Mouse (Mus musculus): ENCODE results near the gene Gm20441. TPM values are rescaled to one million over a fixed set of nuclear protein-coding genes. Genes with fewer than 3 reads are reported as not detected.

Gm20441 gene
- polyA plus RNA-seq (2016; fragmentation: Nextera tagmentation; extraction: Ambion mirVana), result not detected in 2 replicates

GRCm38 (mm10) chr10:75780769-75781578 is at the start of gene Gm20441, which contains the start of gene Gstt3:
Gene Gm20441, minus strand, starts transcription at chr10:75780954.
Gene Gstt3, minus strand, starts transcription at chr10:75781414.
- Histone ChIP-seq H3K4me2 (replicated peaks) (peak within 1 kb of the TSS; percentile 73), H3K9me3 (replicated peaks) (no peaks in the 10 kb centered on the region), H3K9ac (0 out of 2 replicates have a peak within 1 kb of the TSS, but pooled peaks have one; percentile 39), H3K27ac (no peak within 1 kb of the TSS), H3K4me1 (peaks cover 9% of the 10 kb centered on the region), H3K27me3 (peaks cover 59% of the 10 kb centered on the region), H3K4me3 (peak within 1 kb of the TSS; percentile 34), H3K36me3 (no peaks in the 10 kb centered on the region)
- no peak for ATAC-seq (ENCODE audit: low FRiP score)
- WGBS, result under 1% methylated on average over 28 of the region's 28 CpGs

GRCm38 (mm10) chr10:75830275-75830670 is 49.5 kb upstream of the Gm20441 start:
- peaks cover 16% of the 10 kb centered on the region for H3K4me1 ChIP-seq
- WGBS, result 87% methylated on average over 2 of the region's 2 CpGs
- peaks cover 34% of the 10 kb centered on the region for H3K27me3 ChIP-seq
- H3K4me3 ChIP-seq, result no peak overlapping the region
- no peaks in the 10 kb centered on the region for H3K9me3 ChIP-seq (replicated peaks)
- H3K27ac ChIP-seq, result no peak overlapping the region
- no peak for ATAC-seq (ENCODE audit: low FRiP score)
- no peak overlapping the region for H3K4me2 ChIP-seq (replicated peaks)
- no peak overlapping the region for H3K9ac ChIP-seq
- H3K36me3 ChIP-seq, result no peaks in the 10 kb centered on the region

GRCm38 (mm10) chr10:75829529-75830274 is 48.9 kb upstream of the Gm20441 start:
- Histone ChIP-seq H3K9me3 (replicated peaks) (no peaks in the 10 kb centered on the region), H3K9ac (no peak overlapping the region), H3K4me2 (replicated peaks) (no peak overlapping the region), H3K4me1 (peaks cover 13% of the 10 kb centered on the region), H3K4me3 (no peak overlapping the region), H3K36me3 (no peaks in the 10 kb centered on the region), H3K27me3 (peaks cover 30% of the 10 kb centered on the region), H3K27ac (no peak overlapping the region)
- WGBS, result 87% methylated on average over 2 of the region's 2 CpGs
- no peak for ATAC-seq (ENCODE audit: low FRiP score)

GRCm38 (mm10) chr10:75828500-75828931 is 47.8 kb upstream of the Gm20441 start:
- Histone ChIP-seq H3K4me1 (peaks cover 3% of the 10 kb centered on the region; the same call in 1 of the 2 replicates), H3K4me3 (no peak overlapping the region), H3K9me3 (replicated peaks) (no peaks in the 10 kb centered on the region), H3K27me3 (peaks cover 18% of the 10 kb centered on the region), H3K9ac (no peak overlapping the region), H3K27ac (no peak overlapping the region), H3K4me2 (replicated peaks) (no peak overlapping the region), H3K36me3 (no peaks in the 10 kb centered on the region)
- ATAC-seq (ENCODE audit: low FRiP score), result no peak

GRCm38 (mm10) chr10:75827668-75828360 is 47.1 kb upstream of the Gm20441 start:
- peaks cover 5% of the 10 kb centered on the region; the same call in 1 of the 2 replicates for H3K9me3 ChIP-seq (replicated peaks)
- peaks cover 11% of the 10 kb centered on the region for H3K27me3 ChIP-seq
- no peak overlapping the region for H3K4me2 ChIP-seq (replicated peaks)
- 92% methylated on average over 4 of the region's 4 CpGs for WGBS
- no peaks in the 10 kb centered on the region for H3K4me1 ChIP-seq
- H3K27ac ChIP-seq, result no peak overlapping the region
- H3K4me3 ChIP-seq, result no peak overlapping the region
- H3K9ac ChIP-seq, result no peak overlapping the region
- ATAC-seq (ENCODE audit: low FRiP score), result no peak
- H3K36me3 ChIP-seq, result no peaks in the 10 kb centered on the region

- WGBS, result 90% methylated on average over 4 of the region's 4 CpGs
- Histone ChIP-seq H3K4me3 (no peak overlapping the region), H3K4me1 (no peaks in the 10 kb centered on the region), H3K27ac (no peak overlapping the region), H3K9me3 (replicated peaks) (peaks cover 5% of the 10 kb centered on the region; the same call in 1 of the 2 replicates), H3K9ac (no peak overlapping the region), H3K27me3 (no peaks in the 10 kb centered on the region), H3K4me2 (replicated peaks) (no peak overlapping the region), H3K36me3 (no peaks in the 10 kb centered on the region)
- no peak for ATAC-seq (ENCODE audit: low FRiP score)
Observed at GRCm38 (mm10) chr10:75824530-75824929, 43.8 kb upstream of the Gm20441 start.

- H3K9me3 ChIP-seq (replicated peaks), result peaks cover 5% of the 10 kb centered on the region; the same call in 1 of the 2 replicates
- ATAC-seq (ENCODE audit: low FRiP score), result no peak
Observed at GRCm38 (mm10) chr10:75823782-75824181, 43.0 kb upstream of the Gm20441 start.

GRCm38 (mm10) chr10:75822443-75822842 is 41.7 kb upstream of the Gm20441 start, which contains the start of gene Gstt4:
Gene Gstt4, minus strand, starts transcription at chr10:75822543.
- Histone ChIP-seq H3K27ac (no peak within 1 kb of the TSS), H3K9me3 (replicated peaks) (peaks cover 5% of the 10 kb centered on the region; the same call in 1 of the 2 replicates), H3K9ac (no peak within 1 kb of the TSS), H3K4me3 (no peak within 1 kb of the TSS), H3K27me3 (no peaks in the 10 kb centered on the region), H3K36me3 (no peaks in the 10 kb centered on the region), H3K4me2 (replicated peaks) (no peak within 1 kb of the TSS), H3K4me1 (no peaks in the 10 kb centered on the region)
- ATAC-seq (ENCODE audit: low FRiP score), result no peak
- 98% methylated on average over 2 of the region's 2 CpGs for WGBS

More at GRCm38 (mm10) chr10:75823782-75824181, 43.0 kb upstream of the Gm20441 start:
- Histone ChIP-seq H3K27me3 (no peaks in the 10 kb centered on the region), H3K9ac (no peak overlapping the region), H3K36me3 (no peaks in the 10 kb centered on the region), H3K27ac (no peak overlapping the region), H3K4me3 (no peak overlapping the region), H3K4me1 (no peaks in the 10 kb centered on the region), H3K4me2 (replicated peaks) (no peak overlapping the region)
- WGBS, result 83% methylated on average over 1 of the region's 1 CpGs

- H3K9ac ChIP-seq, result no peak overlapping the region
- no peak overlapping the region for H3K27ac ChIP-seq
- no peaks in the 10 kb centered on the region for H3K36me3 ChIP-seq
- H3K9me3 ChIP-seq (replicated peaks), result peaks cover 5% of the 10 kb centered on the region; the same call in 1 of the 2 replicates
- H3K4me1 ChIP-seq, result no peaks in the 10 kb centered on the region
- H3K4me2 ChIP-seq (replicated peaks), result no peak overlapping the region
- no peak overlapping the region for H3K4me3 ChIP-seq
- H3K27me3 ChIP-seq, result no peaks in the 10 kb centered on the region
- ATAC-seq (ENCODE audit: low FRiP score), result no peak
- WGBS, result 87% methylated on average over 5 of the region's 5 CpGs
Observed at GRCm38 (mm10) chr10:75819882-75820281, 39.1 kb upstream of the Gm20441 start.

GRCm38 (mm10) chr10:75818641-75819040 is 37.9 kb upstream of the Gm20441 start:
- Histone ChIP-seq H3K36me3 (no peaks in the 10 kb centered on the region), H3K27ac (no peak overlapping the region), H3K4me1 (no peaks in the 10 kb centered on the region), H3K4me3 (no peak overlapping the region), H3K27me3 (no peaks in the 10 kb centered on the region), H3K4me2 (replicated peaks) (no peak overlapping the region), H3K9ac (no peak overlapping the region), H3K9me3 (replicated peaks) (peaks cover 5% of the 10 kb centered on the region; the same call in 1 of the 2 replicates)
- 60% methylated on average over 10 of the region's 10 CpGs for WGBS
- no peak for ATAC-seq (ENCODE audit: low FRiP score)

GRCm38 (mm10) chr10:75804217-75804616 is 23.5 kb upstream of the Gm20441 start:
- Histone ChIP-seq H3K27ac (no peak overlapping the region), H3K9ac (no peak overlapping the region), H3K4me3 (no peak overlapping the region), H3K9me3 (replicated peaks) (no peaks in the 10 kb centered on the region), H3K27me3 (no peaks in the 10 kb centered on the region), H3K4me1 (no peaks in the 10 kb centered on the region), H3K36me3 (no peaks in the 10 kb centered on the region), H3K4me2 (replicated peaks) (no peak overlapping the region)
- no peak for ATAC-seq (ENCODE audit: low FRiP score)
- WGBS, result 77% methylated on average over 2 of the region's 2 CpGs
